Mouse (Mus musculus): ENCODE measurements at regions not wholly inside any gene's neighbourhood (a gene's known extent, or its start where the extent isn't known, plus 50 kb on each side); places are given as distances from the start of the nearest gene placed in this dataset.

- DNase-seq: no peak
Observed at GRCm38 (mm10) chr7:66490073-66490472, 62.8 kb upstream of the Aldh1a3 start.

GRCm38 (mm10) chr7:66487751-66488150, 60.4 kb upstream of the Aldh1a3 start:
- no peak for DNase-seq

GRCm38 (mm10) chr7:66480446-66480845, 53.1 kb upstream of the Aldh1a3 start:
- DNase-seq: no peak

GRCm38 (mm10) chr7:66479321-66479720, 52.0 kb upstream of the Aldh1a3 start:
- no peak for DNase-seq

- DNase-seq: peak; percentile 20
Observed at GRCm38 (mm10) chr7:66478106-66478505, 50.8 kb upstream of the Aldh1a3 start.

- DNase-seq: peak; percentile 47
Observed at GRCm38 (mm10) chr7:66477475-66477874, 50.2 kb upstream of the Aldh1a3 start.
